Mouse (Mus musculus) stomach, postnatal 0 days (tissue): ENCODE measurements around the gene Prkag2.

Experiments
- CTCF ChIP-seq: IDR thresholded peaks from 2 replicates; pipeline ENCODE4 v1.5.1; 2016; ENCODE audit warnings: antibody characterized with exemption, low read depth, mild to moderate bottlenecking, moderate library complexity
- EP300 ChIP-seq: optimal IDR thresholded peaks from 2 replicates; pipeline ENCODE3; 2016; ENCODE audit warnings: antibody characterized with exemption

DNA sequence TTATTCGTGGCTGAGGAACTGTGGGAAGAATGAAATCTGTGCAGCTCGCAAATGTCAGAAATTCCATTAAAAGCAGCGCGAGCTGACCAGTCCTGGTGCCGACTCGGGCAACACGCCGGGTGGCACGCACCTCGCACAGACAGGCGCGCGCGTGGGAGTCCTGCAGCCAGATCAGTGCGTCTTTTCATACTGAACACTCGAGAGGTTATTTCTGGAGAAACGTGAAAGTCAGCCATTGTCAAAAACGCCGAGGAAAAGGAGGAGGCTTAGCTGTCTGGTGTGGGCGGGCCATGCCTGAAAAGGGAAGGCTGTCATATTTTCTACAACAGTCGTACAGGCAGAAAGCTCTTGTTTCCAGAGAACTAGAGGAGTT, 257.4 kb downstream of the Prkag2 start:
- TF ChIP-seq CTCF, result no peak
- no peak for TF ChIP-seq EP300
